Mouse (Mus musculus) ES-E14 (cell line): ENCODE measurements around the gene Arhgap21. TPM values are rescaled to one million over a fixed set of nuclear protein-coding genes. Genes with fewer than 3 reads are reported as not detected.

Source experiments
- DNase-seq: peaks from one replicate; pipeline ENCODE4 v3.0.0-alpha.2; 2013; ENCODE audit warnings: low read depth, low spot score
- H3K27ac ChIP-seq: 2 replicates; pipeline ENCODE4 v1.5.1; 2012; ENCODE audit warnings: low read depth, mild to moderate bottlenecking, low read length, moderate library complexity, mixed read lengths; ENCODE audit not compliant: poor library complexity, insufficient read depth, severe bottlenecking
- H3K36me3 ChIP-seq: 2 replicates; pipeline ENCODE4 v1.6.1; 2012; ENCODE audit warnings: mild to moderate bottlenecking, low read length, moderate library complexity, mixed read lengths; ENCODE audit not compliant: control insufficient read depth, poor library complexity, insufficient read depth, severe bottlenecking
- H3K4me1 ChIP-seq, 2 experiments: fragments of 150-350 bp in 1 of 2; sonication (generic) in 1 of 2; 2 replicates each; pipeline ENCODE4 v1.6.1; 2012; ENCODE audit warnings: low read length in 2 of 2, mild to moderate bottlenecking in 1 of 2, mixed read lengths in 1 of 2; ENCODE audit not compliant: control insufficient read depth in 2 of 2, insufficient read depth in 2 of 2, poor library complexity in 1 of 2
- H3K4me3 ChIP-seq, 2 experiments: fragments of 150-350 bp in 1 of 2; sonication (generic) in 1 of 2; 2 replicates each; pipeline ENCODE4 v1.5.1; 2012; ENCODE audit warnings: low read length in 2 of 2, low read depth in 1 of 2, mild to moderate bottlenecking in 1 of 2, mixed read lengths in 1 of 2; ENCODE audit not compliant: insufficient read depth in 1 of 2, poor library complexity in 1 of 2, severe bottlenecking in 1 of 2
- H3K9ac ChIP-seq: 2 replicates; pipeline ENCODE4 v1.6.1; 2012; ENCODE audit warnings: low read depth, mild to moderate bottlenecking, low read length, mixed read lengths; ENCODE audit not compliant: poor library complexity, insufficient read depth, severe bottlenecking
- H3K9me3 ChIP-seq: fragments of 150-350 bp; sonication (generic); 2 replicates; pipeline ENCODE4 v1.6.1; 2012; ENCODE audit warnings: low read depth, mild to moderate bottlenecking, low read length; ENCODE audit not compliant: control insufficient read depth, insufficient read depth
- CHD2 ChIP-seq: IDR thresholded peaks from 2 replicates; pipeline ENCODE4 v1.6.1; 2014; ENCODE audit warnings: mild to moderate bottlenecking, low read depth, low read length, inconsistent platforms
- HCFC1 ChIP-seq: IDR thresholded peaks from 2 replicates; pipeline ENCODE4 v1.6.1; 2012; ENCODE audit warnings: low read length, inconsistent platforms, borderline replicate concordance; ENCODE audit not compliant: insufficient read depth
- MAFK ChIP-seq: IDR thresholded peaks from 2 replicates; pipeline ENCODE4 v1.6.1; 2014; ENCODE audit warnings: mild to moderate bottlenecking, low read depth, low read length, inconsistent platforms; ENCODE audit not compliant: insufficient read depth
- ZC3H11A ChIP-seq: IDR thresholded peaks from 2 replicates; pipeline ENCODE4 v1.6.1; 2012; ENCODE audit warnings: low read depth, mild to moderate bottlenecking, inconsistent platforms, low read length, borderline replicate concordance
- ZNF384 ChIP-seq: IDR thresholded peaks from 2 replicates; pipeline ENCODE4 v1.6.1; 2012; ENCODE audit warnings: low read depth, low read length, inconsistent platforms
- in situ Hi-C, 2 experiments: fragments of 600-800 bp; cut with MboI; formaldehyde crosslinking; loops; one replicate each; pipeline ENCODE4 v1.15.1; 2025; ENCODE audit warnings: low sequenced_read_pairs in 2 of 2, inconsistent platforms in 1 of 2; ENCODE audit not compliant: unreplicated experiment in 2 of 2
- total RNA-seq: library from RNA; depleted of rRNA; stranded (reverse); fragments of 300-350 nt; gene quantifications from 2 replicates; pipeline ENCODE4 v1.2.3, GENCODE M21; 2012

Arhgap21 gene
- total RNA-seq, 1 experiment: 35.6 TPM

- in situ Hi-C loops: no loop called here
- H3K4me3 ChIP-seq: no peak overlapping the region
- 0 out of 2 replicates have a peak, but pooled peaks cover 2% of the 10 kb centered on the region for H3K36me3 ChIP-seq
- no peak overlapping the region for H3K9ac ChIP-seq
- no peaks in the 10 kb centered on the region for H3K4me1 ChIP-seq
- H3K9me3 ChIP-seq: no peaks in the 10 kb centered on the region
- no peak overlapping the region for H3K27ac ChIP-seq
- TF ChIP-seq MAFK: no peak
- TF ChIP-seq HCFC1: no peak
- no peak for TF ChIP-seq ZC3H11A
- TF ChIP-seq ZNF384: no peak
- TF ChIP-seq CHD2: no peak
- DNase-seq: no peak
These were observed 66.8 kb downstream of the Arhgap21 start for GRCm38 (mm10) chr2:20901916-20902315.

DNA sequence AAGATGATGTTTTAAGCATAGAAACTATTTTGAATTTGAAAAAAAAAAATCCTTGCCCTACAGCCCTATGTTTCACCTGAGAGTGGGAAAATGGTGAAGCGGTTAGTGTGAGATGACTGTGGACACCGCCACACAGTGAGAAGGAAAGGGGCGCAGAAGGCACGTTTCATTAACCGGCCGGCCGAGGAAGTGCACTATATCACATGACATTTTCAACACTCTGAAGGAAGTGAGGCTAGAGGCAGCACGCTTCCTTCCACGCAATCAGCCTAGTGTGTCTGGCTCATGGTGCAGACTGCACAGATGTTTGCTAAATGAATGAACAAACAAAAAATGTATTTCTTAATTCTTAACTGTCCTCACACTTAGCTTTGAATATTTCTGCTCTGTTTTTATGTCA lies 69.4 kb downstream of the Arhgap21 start:
- 0 out of 2 replicates have a peak, but pooled peaks cover 2% of the 10 kb centered on the region for H3K36me3 ChIP-seq
- H3K27ac ChIP-seq: no peak overlapping the region
- no peak for DNase-seq
- H3K4me1 ChIP-seq: no peaks in the 10 kb centered on the region
- in situ Hi-C loops: loop anchor here in 1 of 2 experiments (10.0 to 25.0 kb wide), 2 partner anchors 366 to 1013 kb away; no protein-coding TSS in a partner anchor
- TF ChIP-seq ZNF384 (no peak), MAFK (no peak), ZC3H11A (no peak), HCFC1 (no peak), CHD2 (no peak)
- H3K9ac ChIP-seq: no peak overlapping the region
- no peaks in the 10 kb centered on the region for H3K9me3 ChIP-seq
- H3K4me3 ChIP-seq: no peak overlapping the region

GRCm38 (mm10) chr2:20898684-20899083 lies 70.0 kb downstream of the Arhgap21 start:
- in situ Hi-C loops: loop anchor here in 1 of 2 experiments (10.0 to 25.0 kb wide), 2 partner anchors 366 to 1014 kb away; no protein-coding TSS in a partner anchor
- H3K9ac ChIP-seq: no peak overlapping the region
- TF ChIP-seq HCFC1 (no peak), ZNF384 (no peak), ZC3H11A (peak; percentile 91; the same call in 1 of the 2 replicates), CHD2 (no peak), MAFK (no peak)
- H3K4me3 ChIP-seq: no peak overlapping the region
- no peak overlapping the region for H3K27ac ChIP-seq
- H3K9me3 ChIP-seq: no peaks in the 10 kb centered on the region
- no peaks in the 10 kb centered on the region for H3K4me1 ChIP-seq
- peak; percentile 59 for DNase-seq
- H3K36me3 ChIP-seq: 0 out of 2 replicates have a peak, but pooled peaks cover 2% of the 10 kb centered on the region

- TF ChIP-seq MAFK (no peak), ZC3H11A (no peak), CHD2 (no peak), HCFC1 (no peak), ZNF384 (no peak)
- Histone ChIP-seq H3K27ac (no peak overlapping the region), H3K4me1 (no peaks in the 10 kb centered on the region), H3K9me3 (no peaks in the 10 kb centered on the region), H3K9ac (no peak overlapping the region), H3K4me3 (no peak overlapping the region), H3K36me3 (0 out of 2 replicates have a peak, but pooled peaks cover 2% of the 10 kb centered on the region)
- in situ Hi-C loops: loop anchor here in 1 of 2 experiments (10.0 to 25.0 kb wide), 2 partner anchors 368 to 1016 kb away; no protein-coding TSS in a partner anchor
- no peak for DNase-seq
These were observed 72.2 kb downstream of the Arhgap21 start for GRCm38 (mm10) chr2:20896446-20896845.
